Comparison of ENCODE assay signal across 38 mouse cellular contexts in the genomic region with DNA sequence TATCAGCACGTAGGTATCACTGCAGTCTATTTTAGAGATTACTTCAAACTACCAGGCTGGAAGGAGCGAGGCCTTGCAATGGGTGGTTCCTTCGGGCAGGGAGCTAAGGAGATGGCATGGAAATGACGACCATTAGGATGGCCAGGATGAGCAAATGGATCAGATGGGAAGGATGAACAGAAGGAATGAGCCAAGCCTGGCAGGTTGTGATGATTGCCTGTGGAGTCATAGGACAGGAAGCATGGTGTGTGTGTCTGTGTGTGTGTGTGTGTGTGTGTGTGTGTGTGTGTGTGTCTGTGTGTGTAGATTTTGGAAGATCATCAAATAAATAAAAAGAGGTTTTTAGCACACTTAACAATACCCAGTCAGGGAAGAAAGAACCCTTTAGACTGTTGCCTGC. TPM values are rescaled to one million over a fixed set of nuclear protein-coding genes. Genes with fewer than 3 reads are reported as not detected.
"Had no signal": no experiment of that assay in that cellular context is flagged by ENCODE, and none has a peak within 500 bp of the region (broad histone marks: within the 10 kb centered on the region; RNA-seq: fewer than 3 reads in every experiment).

No protein-coding gene starts in this region.

- H3K4me1 ChIP-seq: hindbrain, embryonic 10.5 days; hindbrain, embryonic 12.5 days; hindbrain, embryonic 15.5 days had no signal

- ATAC-seq: hindbrain, embryonic 16.5 days; hindbrain, postnatal 0 days; inflammation-experienced regulatory T-cells, adult 6 months; intestine, embryonic 15.5 days; intestine, embryonic 16.5 days; intestine, postnatal 0 days had no signal

- H3K27me3 ChIP-seq: heart, embryonic 12.5 days; heart, embryonic 13.5 days; heart, embryonic 15.5 days; hindbrain, embryonic 12.5 days; hindbrain, embryonic 15.5 days; intestine, embryonic 15.5 days; kidney, embryonic 15.5 days had no signal

- H3K9me3 ChIP-seq: heart, embryonic 10.5 days; heart, embryonic 15.5 days; hindbrain, embryonic 15.5 days; intestine, embryonic 15.5 days; kidney, embryonic 15.5 days had no signal

- H3K36me3 ChIP-seq: heart, embryonic 10.5 days; heart, embryonic 12.5 days; heart, embryonic 13.5 days; heart, embryonic 15.5 days; hindbrain, embryonic 10.5 days; hindbrain, embryonic 12.5 days; hindbrain, embryonic 15.5 days; intestine, embryonic 15.5 days; kidney, embryonic 15.5 days had no signal

- H3K27ac ChIP-seq: heart, embryonic 10.5 days; heart, embryonic 13.5 days; heart, embryonic 15.5 days; hindbrain, embryonic 10.5 days; hindbrain, embryonic 12.5 days; hindbrain, embryonic 14.5 days; hindbrain, embryonic 15.5 days; hindbrain, postnatal 0 days; intestine, embryonic 15.5 days; kidney, embryonic 15.5 days; kidney, postnatal 0 days; layer of hippocampus, adult 2 months; left cerebral cortex, adult 2 months had no signal

- H3K4me3 ChIP-seq: heart, embryonic 10.5 days; heart, embryonic 12.5 days; heart, embryonic 13.5 days; heart, embryonic 15.5 days; hindbrain, embryonic 10.5 days; hindbrain, embryonic 12.5 days; hindbrain, embryonic 15.5 days; intestine, embryonic 15.5 days; kidney, embryonic 15.5 days; layer of hippocampus, adult 2 months; left cerebral cortex, adult 2 months had no signal

- H3K9ac ChIP-seq: heart, embryonic 12.5 days; heart, embryonic 13.5 days; heart, embryonic 15.5 days; hindbrain, embryonic 12.5 days; hindbrain, embryonic 14.5 days; hindbrain, embryonic 15.5 days; intestine, embryonic 15.5 days; kidney, embryonic 15.5 days had no signal

- H3K4me2 ChIP-seq: heart, embryonic 11.5 days; heart, embryonic 12.5 days; heart, embryonic 13.5 days; heart, embryonic 15.5 days; hindbrain, embryonic 12.5 days; hindbrain, embryonic 14.5 days; hindbrain, embryonic 15.5 days; intestine, embryonic 15.5 days; kidney, embryonic 15.5 days had no signal

- DNase-seq: heart, postnatal 10 days; heart, postnatal 14 days; heart, postnatal 36 days; heart, postnatal 4 days; kidney, adult 11 months; kidney, adult 18-20 months; kidney, adult 2 months; kidney, adult 8-10 months; kidney, adult 9 months; kidney, postnatal 10 days; kidney, postnatal 14 days; kidney, postnatal 25 days; kidney, postnatal 36 days; kidney, postnatal 4 days; layer of hippocampus, adult 9-11 months; layer of hippocampus, postnatal 36 days had no signal

RNA-seq across cellular contexts. Expression of gene 1110002E22Rik, which starts 42.2 kb away (rescaled TPM):
- polyA plus RNA-seq: inflammation-experienced regulatory T-cells, adult 6 months had no signal

RNA-seq across cellular contexts. Expression of gene Gm5105, which starts 44.5 kb away (rescaled TPM):
- total RNA-seq: hematopoietic stem cell, adult 5-6 weeks; hindbrain, postnatal 0 days; layer of hippocampus, adult 18-20 months had no signal
- polyA plus RNA-seq: heart, embryonic 10.5 days; heart, embryonic 11.5 days; hindbrain, embryonic 10.5 days; hindbrain, embryonic 11.5 days; hindbrain, embryonic 12.5 days; inflammation-experienced regulatory T-cells, adult 6 months; intestine, postnatal 0 days; kidney, adult 2 months; kidney, embryonic 15.5 days had no signal
